In the genomic region with DNA sequence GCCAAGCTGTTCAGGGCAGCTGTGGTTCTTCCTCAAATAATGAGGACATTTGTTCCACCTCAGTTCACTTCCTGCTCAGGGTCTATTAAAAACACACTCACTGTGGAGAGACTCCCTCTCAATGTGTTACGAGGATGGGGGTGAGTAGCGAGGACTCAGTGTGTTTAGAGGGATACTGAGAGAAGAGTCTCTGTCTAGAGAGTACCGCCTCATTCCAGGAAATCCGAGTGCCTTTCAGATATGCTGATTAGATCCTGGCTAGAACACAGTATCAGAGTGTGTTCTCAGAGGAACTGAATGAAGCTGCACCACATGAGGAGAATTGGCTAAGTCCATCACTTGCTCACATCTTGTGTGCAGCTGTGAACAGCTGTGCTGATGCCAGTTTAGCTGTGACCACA, we compare ENCODE assay signal across 8 mouse cellular contexts.
DNase-seq lines count a peak whose midpoint lies in the region; ATAC-seq lines count a peak whose summit lies in the region.

No protein-coding gene starts in this region.

- ATAC-seq in hindbrain, embryonic 11.5 days (ENCODE audit: low FRiP score) = no peak

- H3K9me3 ChIP-seq in hindbrain, embryonic 11.5 days (ENCODE audit: control insufficient read depth, low read length) = no peaks in the 10 kb centered on the region
- H3K9me3 ChIP-seq in hindbrain, embryonic 10.5 days = no peaks in the 10 kb centered on the region

- H3K36me3 ChIP-seq in hindbrain, embryonic 11.5 days (ENCODE audit: control insufficient read depth, insufficient read depth, low read length) = no peaks in the 10 kb centered on the region
- H3K36me3 ChIP-seq in hindbrain, embryonic 10.5 days = no peaks in the 10 kb centered on the region

- H3K4me2 ChIP-seq in hindbrain, embryonic 11.5 days (replicated peaks; ENCODE audit: low read depth, low read length) = no peak overlapping the region

- H3K27ac ChIP-seq in hindbrain, embryonic 11.5 days (ENCODE audit: low read depth, low read length) = no peak overlapping the region
- no peak overlapping the region for H3K27ac ChIP-seq in hindbrain, embryonic 10.5 days

- no peaks in the 10 kb centered on the region for H3K4me1 ChIP-seq in hindbrain, embryonic 11.5 days (replicated peaks; ENCODE audit: control insufficient read depth, insufficient read depth, low read length)
- peaks cover 10% of the 10 kb centered on the region; the same call in 1 of the 2 replicates for H3K4me1 ChIP-seq in hindbrain, embryonic 10.5 days (replicated peaks)

- H3K9ac ChIP-seq in hindbrain, embryonic 11.5 days (ENCODE audit: low read depth, low read length) = no peak overlapping the region

- peak; percentile 5 for DNase-seq in hindbrain, embryonic 11.5 days (ENCODE audit: low spot score)
- no peak for DNase-seq in hindbrain, embryonic 10.5 days (ENCODE audit: low spot score)
- peak; percentile 7 for DNase-seq in R1 (ENCODE audit: low read depth, low spot score)
- DNase-seq in frontal cortex, postnatal 10 days (ENCODE audit: low spot score in 2 of 2) = peak; percentile 32 to 38
- peak; percentile 5 for DNase-seq in lung, postnatal 14 days
- no peak for DNase-seq in urinary bladder, postnatal 4 days (ENCODE audit: low spot score in 2 of 2)
- no peak for DNase-seq in spleen, postnatal 36 days (ENCODE audit: low spot score in 2 of 2)
- DNase-seq in urinary bladder, postnatal 36 days (ENCODE audit: low spot score in 2 of 2) = no peak

- WGBS in hindbrain, embryonic 11.5 days = 25% methylated on average over 4 of the region's 4 CpGs
- WGBS in hindbrain, embryonic 10.5 days = 36% methylated on average over 4 of the region's 4 CpGs

- H3K27me3 ChIP-seq in hindbrain, embryonic 11.5 days (ENCODE audit: control insufficient read depth, insufficient read depth, low read length) = no peaks in the 10 kb centered on the region
- H3K27me3 ChIP-seq in hindbrain, embryonic 10.5 days (ENCODE audit: insufficient read depth, poor library complexity, severe bottlenecking) = no peaks in the 10 kb centered on the region

- no peak overlapping the region for H3K4me3 ChIP-seq in hindbrain, embryonic 11.5 days (ENCODE audit: low read depth, low read length)
- H3K4me3 ChIP-seq in hindbrain, embryonic 10.5 days = no peak overlapping the region

Comparison
In these comparisons a context has a peak if more than half of its experiments do, and no peak if none do; other contexts are left out.
1. DNase-seq: peak in hindbrain, embryonic 11.5 days (single experiment), R1 (single experiment), frontal cortex, postnatal 10 days (2 of 2) and lung, postnatal 14 days (single experiment); none in hindbrain, embryonic 10.5 days (single experiment), urinary bladder, postnatal 4 days (0 of 2), spleen, postnatal 36 days (0 of 2) and urinary bladder, postnatal 36 days (0 of 2).